Mouse (Mus musculus) embryonic facial prominence, embryonic 11.5 days (tissue): ENCODE data around the gene Tspan12. TPM values are rescaled to one million over a fixed set of nuclear protein-coding genes. Genes with fewer than 3 reads are reported as not detected.
"Not testable (repeated sequence)": the region's sequence is repeated elsewhere in the genome, so short reads cannot be mapped to it uniquely, and the experiment has no call there.

Experiments used
- ATAC-seq: fragments of 200-750 bp; cut with Nextera tagmentation; replicated peaks from 2 replicates; pipeline ENCODE4 v1.8.0; 2017; ENCODE audit warnings: low read depth; ENCODE audit not compliant: insufficient number of reproducible peaks, low FRiP score, low TSS enrichment
- DNase-seq: peaks from one replicate; pipeline ENCODE4 v3.0.0-alpha.2; 2015; ENCODE audit warnings: low spot score
- H3K27ac ChIP-seq: fragments of 300-500 bp; sonication (generic); replicated peaks from 2 replicates; pipeline ENCODE4 v1.5.1; 2014; ENCODE audit warnings: mild to moderate bottlenecking, low read depth, low read length, control low read depth
- H3K27me3 ChIP-seq: fragments of 300-500 bp; sonication (generic); 2 replicates; pipeline ENCODE4 v1.6.1; 2014; ENCODE audit warnings: mild to moderate bottlenecking, low read length, moderate library complexity, mixed read lengths; ENCODE audit not compliant: control insufficient read depth, insufficient read depth
- H3K36me3 ChIP-seq: fragments of 300-500 bp; sonication (generic); replicated peaks from 2 replicates; pipeline ENCODE4 v1.6.1; 2014; ENCODE audit warnings: low read depth, mild to moderate bottlenecking, low read length, moderate library complexity, mixed read lengths; ENCODE audit not compliant: control insufficient read depth, insufficient read depth
- H3K4me1 ChIP-seq: fragments of 300-500 bp; sonication (generic); 2 replicates; pipeline ENCODE4 v1.6.1; 2014; ENCODE audit warnings: low read length, mixed read lengths; ENCODE audit not compliant: control insufficient read depth, insufficient read depth
- H3K4me2 ChIP-seq: fragments of 300-500 bp; sonication (generic); 2 replicates; pipeline ENCODE4 v1.6.1; 2014; ENCODE audit warnings: low read depth, mild to moderate bottlenecking, control low read depth, low read length, moderate library complexity
- H3K4me3 ChIP-seq: fragments of 300-500 bp; sonication (generic); 2 replicates; pipeline ENCODE4 v1.5.1; 2014; ENCODE audit warnings: low read depth, low read length, control low read depth
- H3K9ac ChIP-seq: fragments of 300-500 bp; sonication (generic); replicated peaks from 2 replicates; pipeline ENCODE4 v1.6.1; 2014; ENCODE audit warnings: mild to moderate bottlenecking, control low read depth, low read length
- H3K9me3 ChIP-seq: fragments of 300-500 bp; sonication (generic); replicated peaks from 2 replicates; pipeline ENCODE4 v1.6.1; 2016; ENCODE audit warnings: mild to moderate bottlenecking, low read length, inconsistent platforms, mixed read lengths; ENCODE audit not compliant: control insufficient read depth
- WGBS: fragments of 180-500 bp; shearing (Covaris S2); extraction: QIAGEN DNeasy Blood & Tissue Kit; methylation state at CpG from one replicate; pipeline ENCODE4 v1.1.7; 2014; 5-methylcytosine and 5-hydroxymethylcytosine counted together
- polyA plus RNA-seq: library from polyadenylated mRNA; unstranded; fragments of >200 nt; fragmentation: Nextera tagmentation; extraction: Ambion mirVana; gene quantifications from 2 replicates; pipeline ENCODE4 v1.2.1, GENCODE M21; 2014

The Tspan12 gene
- polyA plus RNA-seq = 62.1 and 63.9 TPM in 2 replicates

GRCm38 (mm10) chr6:21852344-21852785 lies at the start of gene Tspan12:
TSS of gene Tspan12 (minus strand) at chr6:21852515.
- no peaks in the 10 kb centered on the region for H3K4me1 ChIP-seq
- peak within 1 kb of the TSS; percentile 89 for H3K9ac ChIP-seq
- WGBS = 1% methylated on average over 13 of the region's 13 CpGs
- no peaks in the 10 kb centered on the region for H3K27me3 ChIP-seq
- peak within 1 kb of the TSS; percentile 68 for H3K4me3 ChIP-seq
- no peaks in the 10 kb centered on the region for H3K9me3 ChIP-seq
- H3K27ac ChIP-seq = peak within 1 kb of the TSS; percentile 72
- ATAC-seq (no peak; the same call in 1 of the 2 replicates), DNase-seq (no peak)
- no peaks in the 10 kb centered on the region for H3K36me3 ChIP-seq
- peak within 1 kb of the TSS; percentile 80 for H3K4me2 ChIP-seq

- H3K27ac ChIP-seq = no peak overlapping the region
- no peaks in the 10 kb centered on the region for H3K27me3 ChIP-seq
- DNase-seq = peak; percentile 64
- H3K9ac ChIP-seq = no peak overlapping the region
- no peak overlapping the region for H3K4me2 ChIP-seq
- H3K9me3 ChIP-seq = no peaks in the 10 kb centered on the region
- 62% methylated on average over 7 of the region's 7 CpGs for WGBS
- H3K36me3 ChIP-seq = no peaks in the 10 kb centered on the region
- ATAC-seq = peak; percentile 82
- H3K4me3 ChIP-seq = no peak overlapping the region
- H3K4me1 ChIP-seq = no peaks in the 10 kb centered on the region
Observed at GRCm38 (mm10) chr6:21894451-21894850, 42.1 kb upstream of the Tspan12 start.

GRCm38 (mm10) chr6:21889101-21889500 lies 36.8 kb upstream of the Tspan12 start:
- Histone ChIP-seq H3K9me3 (no peaks in the 10 kb centered on the region), H3K4me3 (no peak overlapping the region), H3K27ac (no peak overlapping the region), H3K9ac (no peak overlapping the region), H3K27me3 (no peaks in the 10 kb centered on the region), H3K36me3 (no peaks in the 10 kb centered on the region), H3K4me1 (no peaks in the 10 kb centered on the region), H3K4me2 (no peak overlapping the region)
- DNase-seq (no peak), ATAC-seq (no peak)
- 72% methylated on average over 2 of the region's 2 CpGs for WGBS

GRCm38 (mm10) chr6:21887971-21888370 lies 35.7 kb upstream of the Tspan12 start:
- H3K36me3 ChIP-seq, H3K27ac ChIP-seq, H3K4me1 ChIP-seq, H3K4me3 ChIP-seq, H3K9me3 ChIP-seq, ATAC-seq, H3K27me3 ChIP-seq, DNase-seq, H3K4me2 ChIP-seq, H3K9ac ChIP-seq: not testable (repeated sequence)

GRCm38 (mm10) chr6:21879496-21879895 lies 27.2 kb upstream of the Tspan12 start:
- Histone ChIP-seq H3K4me2 (no peak overlapping the region), H3K9me3 (no peaks in the 10 kb centered on the region), H3K9ac (no peak overlapping the region), H3K4me3 (no peak overlapping the region), H3K4me1 (no peaks in the 10 kb centered on the region), H3K27me3 (no peaks in the 10 kb centered on the region), H3K36me3 (no peaks in the 10 kb centered on the region), H3K27ac (no peak overlapping the region)
- DNase-seq (no peak), ATAC-seq (no peak)
- WGBS = 75% methylated on average over 6 of the region's 6 CpGs

GRCm38 (mm10) chr6:21867310-21867709 lies 15.0 kb upstream of the Tspan12 start:
- H3K27me3 ChIP-seq = no peaks in the 10 kb centered on the region
- DNase-seq (no peak), ATAC-seq (no peak)
- H3K27ac ChIP-seq = no peak overlapping the region
- H3K4me2 ChIP-seq = no peak overlapping the region
- H3K36me3 ChIP-seq = no peaks in the 10 kb centered on the region
- no peaks in the 10 kb centered on the region for H3K4me1 ChIP-seq
- H3K9ac ChIP-seq = no peak overlapping the region
- no peak overlapping the region for H3K4me3 ChIP-seq
- no peaks in the 10 kb centered on the region for H3K9me3 ChIP-seq
- 63% methylated on average over 1 of the region's 1 CpGs for WGBS

GRCm38 (mm10) chr6:21864179-21864578 lies 11.9 kb upstream of the Tspan12 start:
- no peak overlapping the region for H3K9ac ChIP-seq
- H3K4me1 ChIP-seq = no peaks in the 10 kb centered on the region
- H3K27ac ChIP-seq = no peak overlapping the region
- no peak overlapping the region for H3K4me2 ChIP-seq
- peak; percentile 48 for DNase-seq
- no peak overlapping the region for H3K4me3 ChIP-seq
- WGBS = 27% methylated on average over 8 of the region's 8 CpGs
- no peaks in the 10 kb centered on the region for H3K27me3 ChIP-seq
- ATAC-seq = no peak; the same call in 1 of the 2 replicates
- H3K36me3 ChIP-seq = no peaks in the 10 kb centered on the region
- no peaks in the 10 kb centered on the region for H3K9me3 ChIP-seq

- H3K4me1 ChIP-seq = no peaks in the 10 kb centered on the region
- 12% methylated on average over 1 of the region's 1 CpGs for WGBS
- H3K36me3 ChIP-seq = no peaks in the 10 kb centered on the region
- no peaks in the 10 kb centered on the region for H3K27me3 ChIP-seq
- no peak overlapping the region for H3K4me3 ChIP-seq
- ATAC-seq (0 out of 2 replicates have a peak, but pooled peaks have one; percentile 18), DNase-seq (no peak)
- no peak overlapping the region for H3K27ac ChIP-seq
- no peaks in the 10 kb centered on the region for H3K9me3 ChIP-seq
- H3K9ac ChIP-seq = no peak overlapping the region
- H3K4me2 ChIP-seq = no peak overlapping the region
Observed at GRCm38 (mm10) chr6:21863561-21863960, 11.2 kb upstream of the Tspan12 start.
